Mouse (Mus musculus) midbrain, embryonic 10.5 days (tissue): ENCODE measurements around the gene Tnnt3. TPM values are rescaled to one million over a fixed set of nuclear protein-coding genes. Genes with fewer than 3 reads are reported as not detected.

ENCODE experiments used
- DNase-seq: peaks from one replicate; pipeline ENCODE4 v3.0.0-alpha.2; 2017; ENCODE audit warnings: low spot score
- H3K27ac ChIP-seq: fragments of 300-500 bp; sonication (generic); replicated peaks from 2 replicates; pipeline ENCODE4 v1.5.1; 2016; ENCODE audit warnings: mild to moderate bottlenecking
- H3K27me3 ChIP-seq: fragments of 300-500 bp; sonication (generic); 2 replicates; pipeline ENCODE4 v1.6.1; 2016; ENCODE audit warnings: low read depth, mild to moderate bottlenecking; ENCODE audit not compliant: poor library complexity, severe bottlenecking
- H3K36me3 ChIP-seq: fragments of 300-500 bp; sonication (generic); 2 replicates; pipeline ENCODE4 v1.6.1; 2016; ENCODE audit warnings: mild to moderate bottlenecking, moderate library complexity
- H3K4me1 ChIP-seq: fragments of 300-500 bp; sonication (generic); 2 replicates; pipeline ENCODE4 v1.6.1; 2016
- H3K4me3 ChIP-seq: fragments of 300-500 bp; sonication (generic); 2 replicates; pipeline ENCODE4 v1.5.1; 2016; ENCODE audit warnings: mild to moderate bottlenecking, moderate library complexity
- H3K9me3 ChIP-seq: fragments of 300-500 bp; sonication (generic); replicated peaks from 2 replicates; pipeline ENCODE4 v1.6.1; 2016; ENCODE audit warnings: mild to moderate bottlenecking
- WGBS: fragments of 180-500 bp; shearing (Covaris S2); methylation state at CpG from one replicate; pipeline ENCODE4 v1.1.7; 2016; 5-methylcytosine and 5-hydroxymethylcytosine counted together
- polyA plus RNA-seq: library from polyadenylated mRNA; unstranded; fragments of >200 nt; fragmentation: Nextera tagmentation; extraction: Ambion mirVana; gene quantifications from 2 replicates; pipeline ENCODE4 v1.2.1, GENCODE M21; 2016

Gene Tnnt3
- polyA plus RNA-seq, 1 experiment from 2014 or later: 1.9 TPM

GRCm38 (mm10) chr7:142552591-142553416 is 54.2 kb downstream of the Tnnt3 start:
- Histone ChIP-seq H3K9me3 (no peaks in the 10 kb centered on the region), H3K4me3 (no peak overlapping the region), H3K27me3 (peaks cover 19% of the 10 kb centered on the region), H3K36me3 (no peaks in the 10 kb centered on the region), H3K27ac (peak overlapping the region; percentile 74), H3K4me1 (peaks cover 64% of the 10 kb centered on the region)
- WGBS: 55% methylated on average over 13 of the region's 13 CpGs
- DNase-seq: no peak

DNA sequence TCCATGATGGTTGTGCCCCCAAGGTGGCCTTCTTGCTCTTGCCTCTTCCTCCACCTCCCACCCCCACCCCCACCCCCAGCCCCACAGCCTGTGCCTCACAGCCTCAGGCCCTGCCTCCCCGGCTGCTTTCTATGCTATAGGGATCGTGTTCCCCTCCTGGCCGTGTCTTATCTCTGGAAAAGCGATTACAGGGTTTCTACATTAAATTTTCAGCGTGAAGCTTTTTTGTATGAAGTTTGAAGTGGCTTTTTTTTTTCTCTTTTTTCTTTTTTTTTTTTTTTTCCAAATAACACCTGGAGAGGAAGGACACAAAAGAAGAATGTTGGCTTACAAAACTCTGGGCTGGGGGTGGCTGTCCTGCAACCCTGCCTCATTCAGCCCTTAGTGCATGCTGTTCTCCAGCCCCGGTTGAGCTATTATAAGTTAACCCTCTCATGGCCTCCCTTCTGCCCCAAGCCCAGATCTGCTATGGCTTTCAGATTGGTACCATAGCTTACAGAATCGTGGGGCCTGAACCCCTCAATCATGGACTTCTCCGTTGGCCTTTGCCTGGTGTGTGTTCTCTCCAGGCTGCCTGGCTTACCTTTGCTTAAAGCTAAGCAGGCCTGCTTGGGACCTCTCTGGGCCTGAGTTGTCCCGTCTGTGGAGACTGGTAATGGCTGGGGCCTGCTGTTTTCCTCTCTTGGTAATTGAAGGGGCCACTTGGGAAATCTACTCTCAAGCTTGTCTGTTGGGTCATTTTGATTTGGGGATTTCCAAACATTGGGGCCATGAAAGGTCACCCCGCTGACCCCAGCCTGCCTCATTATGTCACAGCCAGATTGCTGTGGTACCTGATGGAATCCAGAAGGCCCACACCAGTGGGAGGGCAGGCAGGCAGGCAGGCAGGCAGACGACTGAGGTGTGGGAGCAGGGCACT is 55.0 kb downstream of the Tnnt3 start:
- peaks cover 64% of the 10 kb centered on the region for H3K4me1 ChIP-seq
- peaks cover 20% of the 10 kb centered on the region for H3K27me3 ChIP-seq
- H3K4me3 ChIP-seq: no peak overlapping the region
- H3K27ac ChIP-seq: peak overlapping the region; percentile 74
- H3K9me3 ChIP-seq: no peaks in the 10 kb centered on the region
- H3K36me3 ChIP-seq: no peaks in the 10 kb centered on the region
- DNase-seq: no peak
- 43% methylated on average over 11 of the region's 11 CpGs for WGBS

DNA sequence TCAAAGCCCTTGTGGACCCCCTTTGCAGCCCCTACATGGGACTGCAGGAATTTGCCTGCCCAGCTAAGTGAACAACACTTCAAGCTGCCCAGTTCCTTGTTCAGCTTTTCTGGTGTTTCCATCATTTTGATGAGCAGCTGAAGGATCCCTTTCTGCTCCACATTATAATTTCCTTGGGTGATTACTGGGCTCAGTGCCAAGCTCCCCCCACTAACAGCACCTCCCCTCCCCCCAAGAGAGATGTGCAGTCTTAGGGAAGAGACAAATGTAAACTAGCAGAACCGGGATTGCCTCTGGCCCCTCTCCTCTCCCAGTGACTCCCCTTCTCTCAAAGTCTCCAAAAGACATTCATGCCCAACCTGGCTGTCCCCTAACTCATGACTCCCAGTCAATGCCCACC is 56.0 kb downstream of the Tnnt3 start:
- H3K9me3 ChIP-seq: no peaks in the 10 kb centered on the region
- no peak for DNase-seq
- H3K27me3 ChIP-seq: peaks cover 26% of the 10 kb centered on the region
- no peak overlapping the region for H3K4me3 ChIP-seq
- H3K27ac ChIP-seq: no peak overlapping the region; the same call in 1 of the 2 replicates
- H3K4me1 ChIP-seq: peaks cover 58% of the 10 kb centered on the region
- no peaks in the 10 kb centered on the region for H3K36me3 ChIP-seq
- 74% methylated on average over 1 of the region's 1 CpGs for WGBS

DNA sequence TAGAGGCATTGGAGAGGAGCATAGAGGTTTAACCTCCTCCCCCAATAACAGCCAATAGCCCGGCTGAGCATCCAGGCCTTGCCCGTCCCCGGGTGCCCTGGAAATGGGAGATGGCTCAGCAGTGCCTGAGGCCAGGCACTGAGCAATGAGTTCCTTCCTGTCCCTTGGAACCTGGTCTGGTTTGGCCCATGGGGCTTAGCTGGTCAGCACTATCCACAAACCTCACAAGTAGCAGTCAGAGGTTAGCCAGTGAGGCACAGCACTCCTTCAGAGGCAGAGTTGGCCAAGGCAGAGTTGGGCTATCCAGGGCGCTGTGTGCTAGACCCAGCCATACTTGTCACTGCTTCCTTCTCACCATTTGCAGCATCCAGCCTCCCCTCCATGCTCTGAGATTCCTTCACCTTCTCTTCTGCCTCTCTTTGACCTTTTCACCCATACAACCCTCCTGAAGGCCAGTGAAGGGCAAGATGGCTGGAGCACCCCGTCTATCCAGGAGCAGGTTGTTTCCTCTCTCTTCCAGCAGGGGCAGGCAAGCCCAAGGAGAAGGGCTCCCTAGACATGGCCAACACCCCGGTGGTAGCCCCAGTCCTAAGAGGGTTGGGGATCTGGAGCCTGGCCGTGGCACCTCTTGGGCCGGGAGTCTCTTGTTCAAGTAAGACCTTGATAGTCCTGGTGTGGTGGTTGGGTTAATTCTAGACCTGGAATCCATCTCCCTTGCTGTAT is 56.9 kb downstream of the Tnnt3 start:
- Histone ChIP-seq H3K27me3 (peaks cover 22% of the 10 kb centered on the region), H3K4me3 (no peak overlapping the region), H3K36me3 (no peaks in the 10 kb centered on the region), H3K4me1 (peaks cover 67% of the 10 kb centered on the region), H3K27ac (no peak overlapping the region), H3K9me3 (no peaks in the 10 kb centered on the region)
- 86% methylated on average over 8 of the region's 8 CpGs for WGBS
- DNase-seq: no peak

DNA sequence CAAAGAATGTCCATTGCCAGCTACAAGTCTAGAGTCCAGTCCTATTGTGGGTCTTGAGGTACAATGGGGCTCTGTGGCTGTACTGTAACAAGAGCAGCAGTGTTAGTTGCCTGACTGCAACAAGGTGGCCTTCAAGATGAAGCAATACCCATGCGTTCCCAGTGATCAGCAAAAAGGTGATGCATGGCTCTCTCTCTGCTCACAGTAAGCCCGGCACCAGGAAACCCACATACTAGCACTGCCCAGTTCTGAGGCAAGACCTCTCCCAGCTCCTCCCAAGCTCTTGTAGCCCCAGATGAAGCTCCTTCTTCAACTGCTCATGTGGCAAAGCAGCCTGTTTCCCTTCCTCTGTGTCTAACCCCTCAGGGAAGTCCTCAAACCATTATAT is 57.4 kb downstream of the Tnnt3 start:
- 95% methylated on average over 2 of the region's 2 CpGs for WGBS
- H3K9me3 ChIP-seq: no peaks in the 10 kb centered on the region
- no peak overlapping the region for H3K4me3 ChIP-seq
- no peaks in the 10 kb centered on the region for H3K36me3 ChIP-seq
- DNase-seq: no peak
- peaks cover 72% of the 10 kb centered on the region for H3K4me1 ChIP-seq
- H3K27ac ChIP-seq: no peak overlapping the region; the same call in 1 of the 2 replicates
- peaks cover 22% of the 10 kb centered on the region for H3K27me3 ChIP-seq

- Histone ChIP-seq H3K36me3 (no peaks in the 10 kb centered on the region), H3K4me1 (peaks cover 84% of the 10 kb centered on the region), H3K4me3 (no peak overlapping the region), H3K9me3 (no peaks in the 10 kb centered on the region), H3K27me3 (peaks cover 28% of the 10 kb centered on the region), H3K27ac (peak overlapping the region; percentile 73)
- DNase-seq: peak; percentile 51
- WGBS: 18% methylated on average over 6 of the region's 6 CpGs
Measured at GRCm38 (mm10) chr7:142557696-142558095, 59.1 kb downstream of the Tnnt3 start.

- no peak for DNase-seq
- H3K9me3 ChIP-seq: no peaks in the 10 kb centered on the region
- WGBS: 91% methylated on average over 9 of the region's 9 CpGs
- H3K4me3 ChIP-seq: no peak overlapping the region
- H3K4me1 ChIP-seq: peaks cover 85% of the 10 kb centered on the region
- peak overlapping the region; percentile 73 for H3K27ac ChIP-seq
- H3K27me3 ChIP-seq: peaks cover 30% of the 10 kb centered on the region
- no peaks in the 10 kb centered on the region for H3K36me3 ChIP-seq
Measured at GRCm38 (mm10) chr7:142558511-142559146, 60.0 kb downstream of the Tnnt3 start.

GRCm38 (mm10) chr7:142559651-142560175 is 61.1 kb downstream of the Tnnt3 start:
- Histone ChIP-seq H3K27ac (peak overlapping the region; percentile 81; the same call in 1 of the 2 replicates), H3K9me3 (no peaks in the 10 kb centered on the region), H3K27me3 (peaks cover 30% of the 10 kb centered on the region), H3K4me1 (peaks cover 85% of the 10 kb centered on the region), H3K4me3 (no peak overlapping the region), H3K36me3 (no peaks in the 10 kb centered on the region)
- WGBS: 60% methylated on average over 5 of the region's 5 CpGs
- no peak for DNase-seq

DNA sequence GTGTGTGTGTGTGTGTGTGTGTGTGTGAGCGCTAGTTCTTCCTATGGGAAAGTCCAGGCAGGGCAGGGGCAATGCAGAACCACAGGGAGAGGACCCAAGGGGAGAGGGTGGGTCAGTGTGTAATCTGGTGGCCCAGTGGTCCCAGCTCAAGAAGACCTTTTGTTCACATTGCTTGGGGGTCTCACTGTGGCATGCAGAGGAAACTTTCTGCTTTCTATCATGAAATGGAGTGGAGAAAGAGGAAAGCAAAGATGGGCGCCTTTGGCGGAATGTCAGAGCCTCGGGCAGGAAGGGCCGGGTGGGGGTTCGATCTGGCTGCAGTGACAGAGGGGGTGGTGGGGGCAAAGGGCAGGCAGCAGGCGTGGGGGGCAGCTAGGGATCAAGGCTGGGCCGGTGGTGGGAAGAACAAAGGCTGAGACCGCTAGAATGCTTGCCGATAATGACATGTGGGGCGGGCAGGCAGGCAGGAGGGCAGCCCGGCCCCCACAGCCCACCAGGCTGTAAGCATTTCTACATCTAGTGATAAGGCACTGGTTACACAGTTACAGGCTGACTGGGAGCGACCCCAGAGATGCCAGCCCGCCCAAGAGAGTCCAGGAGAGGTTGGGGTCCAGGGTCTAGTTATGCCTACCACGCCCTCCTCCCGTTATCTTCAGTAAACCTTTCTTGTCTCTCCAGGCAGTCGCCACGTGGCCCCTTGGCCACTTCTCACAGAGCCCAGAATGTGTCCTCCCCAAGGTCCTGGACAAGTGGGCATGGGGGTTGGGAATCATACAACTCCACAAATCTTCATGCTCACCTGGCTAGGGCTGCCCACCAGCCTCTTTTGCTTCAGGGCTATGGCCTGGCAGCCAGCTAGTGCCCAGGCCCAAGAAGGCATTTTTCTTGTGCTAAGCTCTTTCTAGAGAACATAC is 62.6 kb downstream of the Tnnt3 start:
- Histone ChIP-seq H3K4me3 (no peak overlapping the region), H3K27me3 (peaks cover 18% of the 10 kb centered on the region), H3K9me3 (no peaks in the 10 kb centered on the region), H3K4me1 (peaks cover 85% of the 10 kb centered on the region), H3K27ac (peak overlapping the region; percentile 81), H3K36me3 (no peaks in the 10 kb centered on the region)
- 29% methylated on average over 18 of the region's 18 CpGs for WGBS
- no peak for DNase-seq

GRCm38 (mm10) chr7:142561856-142562404 is 63.3 kb downstream of the Tnnt3 start:
- no peaks in the 10 kb centered on the region for H3K9me3 ChIP-seq
- peak overlapping the region; percentile 81 for H3K27ac ChIP-seq
- H3K36me3 ChIP-seq: no peaks in the 10 kb centered on the region
- WGBS: 74% methylated on average over 4 of the region's 4 CpGs
- peaks cover 82% of the 10 kb centered on the region for H3K4me1 ChIP-seq
- H3K4me3 ChIP-seq: no peak overlapping the region
- H3K27me3 ChIP-seq: peaks cover 15% of the 10 kb centered on the region
- DNase-seq: no peak

GRCm38 (mm10) chr7:142563168-142563567 is 64.5 kb downstream of the Tnnt3 start:
- Histone ChIP-seq H3K4me1 (peaks cover 69% of the 10 kb centered on the region), H3K4me3 (no peak overlapping the region), H3K27me3 (peaks cover 15% of the 10 kb centered on the region), H3K9me3 (no peaks in the 10 kb centered on the region), H3K27ac (peak overlapping the region; percentile 81), H3K36me3 (no peaks in the 10 kb centered on the region)
- no peak for DNase-seq
- 44% methylated on average over 6 of the region's 6 CpGs for WGBS
